Mouse (Mus musculus) E14TG2a.4 (cell line): ENCODE data around the gene Pik3cg.

Experiments
- CTCF ChIP-seq: conservative IDR thresholded peaks from 2 replicates; pipeline ENCODE4 v1.5.1; 2014; ENCODE audit warnings: low read length
- NANOG ChIP-seq: IDR thresholded peaks from 2 replicates; pipeline ENCODE4 v1.6.1; 2014; ENCODE audit warnings: borderline replicate concordance, low read length, mixed read lengths
- POU5F1 ChIP-seq: IDR thresholded peaks from 2 replicates; pipeline ENCODE4 v1.6.1; 2014; ENCODE audit warnings: low read length, borderline replicate concordance

- TF ChIP-seq CTCF (no peak), NANOG (no peak), POU5F1 (no peak)
Observed at GRCm38 (mm10) chr12:32158757-32159156, 49.7 kb downstream of the Pik3cg start.
